Mouse (Mus musculus) neural tube, embryonic 13.5 days (tissue): ENCODE results near the gene Rbbp5. TPM values are rescaled to one million over a fixed set of nuclear protein-coding genes. Genes with fewer than 3 reads are reported as not detected.

Experiments
- ATAC-seq: fragments of 200-750 bp; cut with Nextera tagmentation; 2 replicates; pipeline ENCODE4 v1.8.0; 2017; ENCODE audit warnings: low read depth, mild to moderate bottlenecking, moderate TSS enrichment, moderate library complexity
- H3K27ac ChIP-seq: fragments of 300-500 bp; sonication (generic); replicated peaks from 2 replicates; pipeline ENCODE4 v1.5.1; 2015; ENCODE audit warnings: moderate library complexity, mild to moderate bottlenecking, inconsistent platforms
- H3K27me3 ChIP-seq: fragments of 300-500 bp; sonication (generic); 2 replicates; pipeline ENCODE4 v1.6.1; 2015; ENCODE audit warnings: mild to moderate bottlenecking, inconsistent platforms
- H3K36me3 ChIP-seq: fragments of 300-500 bp; sonication (generic); 2 replicates; pipeline ENCODE4 v1.6.1; 2015; ENCODE audit warnings: mild to moderate bottlenecking, inconsistent platforms
- H3K4me1 ChIP-seq: fragments of 300-500 bp; sonication (generic); replicated peaks from 2 replicates; pipeline ENCODE4 v1.6.1; 2015; ENCODE audit warnings: inconsistent platforms
- H3K4me2 ChIP-seq: fragments of 300-500 bp; sonication (generic); 2 replicates; pipeline ENCODE4 v1.6.1; 2015; ENCODE audit warnings: inconsistent platforms, mild to moderate bottlenecking, moderate library complexity
- H3K4me3 ChIP-seq: fragments of 300-500 bp; sonication (generic); 2 replicates; pipeline ENCODE4 v1.5.1; 2015; ENCODE audit warnings: mild to moderate bottlenecking, inconsistent platforms
- H3K9ac ChIP-seq: fragments of 300-500 bp; sonication (generic); 2 replicates; pipeline ENCODE4 v1.6.1; 2015; ENCODE audit warnings: moderate library complexity, mild to moderate bottlenecking, inconsistent platforms
- H3K9me3 ChIP-seq: fragments of 300-500 bp; sonication (generic); 2 replicates; pipeline ENCODE4 v1.6.1; 2016; ENCODE audit warnings: inconsistent platforms
- WGBS: fragments of 180-500 bp; shearing (Covaris S2); methylation state at CpG from one replicate; pipeline ENCODE4 v1.1.7; 2015; 5-methylcytosine and 5-hydroxymethylcytosine counted together
- polyA plus RNA-seq: library from polyadenylated mRNA; unstranded; fragments of >200 nt; fragmentation: Nextera tagmentation; extraction: Ambion mirVana; gene quantifications from 2 replicates; pipeline ENCODE4 v1.2.1, GENCODE M21; 2015

The Rbbp5 gene
- polyA plus RNA-seq, 1 experiment from 2014 or later, result 48.9 TPM

DNA sequence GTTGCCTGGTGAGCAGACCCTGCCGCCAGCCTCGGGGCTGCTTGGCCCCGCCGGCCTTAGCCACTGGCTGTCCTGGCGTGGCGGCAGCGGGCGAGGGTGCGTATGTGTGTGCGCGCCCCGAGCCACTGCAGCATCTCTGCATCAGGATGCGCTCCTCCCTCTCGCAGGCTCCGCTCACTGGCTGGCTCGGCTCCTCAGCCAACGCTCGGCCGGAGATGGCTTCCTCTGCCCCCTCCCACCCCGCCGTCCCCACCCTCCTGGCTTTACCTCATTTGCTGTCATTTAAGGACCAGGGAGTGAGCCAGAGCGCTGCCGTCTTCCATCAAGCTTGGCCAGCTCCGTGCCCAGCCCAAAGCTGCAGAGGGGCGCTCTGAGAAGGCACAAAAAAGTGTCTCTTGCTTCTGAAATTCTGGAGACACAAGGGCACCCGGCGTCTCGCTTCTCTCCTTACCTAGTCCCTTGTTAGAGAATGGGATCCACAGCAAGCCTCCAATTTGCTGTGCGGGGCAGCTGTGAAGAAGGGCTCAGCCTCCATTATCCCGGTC lies 65.7 kb downstream of the Rbbp5 start, which contains the start of gene Cntn2:
Cntn2 (minus strand) TSS at position 495 of the 545 bp plus-strand sequence.
- peak within 1 kb of the TSS; percentile 88 for H3K27ac ChIP-seq
- H3K36me3 ChIP-seq, result no peaks in the 10 kb centered on the region
- peak; percentile 90 for ATAC-seq
- peak within 1 kb of the TSS; percentile 64 for H3K4me2 ChIP-seq
- WGBS, result under 1% methylated on average over 30 of the region's 30 CpGs
- peaks cover 16% of the 10 kb centered on the region for H3K27me3 ChIP-seq
- H3K4me3 ChIP-seq, result peak within 1 kb of the TSS; percentile 55
- H3K4me1 ChIP-seq, result peaks cover 61% of the 10 kb centered on the region
- peak within 1 kb of the TSS; percentile 84 for H3K9ac ChIP-seq
- H3K9me3 ChIP-seq, result no peaks in the 10 kb centered on the region

DNA sequence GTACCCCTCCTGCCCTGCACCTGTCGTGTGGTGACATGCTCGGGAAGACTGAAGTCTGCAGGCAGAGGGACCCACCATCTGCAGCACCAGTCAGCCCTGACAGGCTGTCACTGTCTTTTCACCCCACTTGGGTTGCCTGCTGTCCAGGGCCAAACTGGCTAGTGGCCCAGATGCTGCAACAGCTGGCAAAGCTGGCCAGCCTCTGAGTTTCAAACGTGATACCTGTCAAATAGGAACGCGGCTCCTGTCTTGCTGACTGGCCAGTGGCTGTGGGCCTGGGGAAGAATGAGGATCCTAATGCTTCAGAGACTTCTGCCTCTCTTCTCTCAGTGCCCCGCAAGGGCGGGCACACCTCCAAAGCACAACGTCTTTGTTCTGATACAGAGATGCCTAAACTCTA lies 66.6 kb downstream of the Rbbp5 start:
- ATAC-seq, result no peak
- Histone ChIP-seq H3K4me3 (no peak overlapping the region), H3K9ac (0 out of 2 replicates have a peak overlapping the region, but pooled peaks have one; percentile 14), H3K4me1 (peaks cover 60% of the 10 kb centered on the region), H3K27me3 (peaks cover 16% of the 10 kb centered on the region), H3K9me3 (no peaks in the 10 kb centered on the region), H3K4me2 (peak overlapping the region; percentile 64), H3K27ac (peak overlapping the region; percentile 88; the same call in 1 of the 2 replicates), H3K36me3 (no peaks in the 10 kb centered on the region)
- 68% methylated on average over 8 of the region's 8 CpGs for WGBS

Other genes with a start within 250 kb of the Rbbp5 start
- gene Gm10188, start 247.6 kb upstream of the Rbbp5 start, polyA plus RNA-seq, result not detected in 2 replicates
- 4.6 and 6.1 TPM in 2 replicates for gene Klhdc8a, start 178.7 kb upstream of the Rbbp5 start, polyA plus RNA-seq
- 9.0 and 10.5 TPM in 2 replicates for gene Nuak2, start 161.2 kb upstream of the Rbbp5 start, polyA plus RNA-seq
- 32.2 and 33.9 TPM in 2 replicates for gene Tmcc2, start 86.1 kb upstream of the Rbbp5 start, polyA plus RNA-seq
- gene Dstyk, start 59.8 kb upstream of the Rbbp5 start, polyA plus RNA-seq, result 9.2 and 9.8 TPM in 2 replicates
- gene Tmem81, start 28.9 kb downstream of the Rbbp5 start, polyA plus RNA-seq, result 1.0 and 1.1 TPM in 2 replicates
- gene Cntn2, start 65.9 kb downstream of the Rbbp5 start, polyA plus RNA-seq, result 84.9 and 102 TPM in 2 replicates